Mouse (Mus musculus) erythroid progenitor cell, adult 5-6 weeks (primary cell): ENCODE measurements around the gene Relt. TPM values are rescaled to one million over a fixed set of nuclear protein-coding genes. Genes with fewer than 3 reads are reported as not detected.
A peak's percentile ranks its signal among the peaks of the same experiment; 100 is the strongest.

Experiments used
- ATAC-seq: replicated peaks from 2 replicates; pipeline ENCODE4 v1.8.0; 2016; ENCODE audit warnings: moderate number of reproducible peaks, mild to moderate bottlenecking, moderate TSS enrichment, inconsistent platforms; ENCODE audit not compliant: poor library complexity, low FRiP score, severe bottlenecking
- total RNA-seq, 2 experiments: library from RNA; stranded (forward) in 1 of 2; stranded (reverse) in 1 of 2; fragments of 150-400 nt in 1 of 2; fragments of 186-747, 209-891 nt in 1 of 2; gene quantifications; 2 replicates each; pipeline versions ENCODE4 v1.2.3 to v1.2.4; 2015 to 2017; ENCODE audit warnings: low replicate concordance in 2 of 2

Gene Relt
- total RNA-seq, 2 experiments from 2014 or later: 40.8 to 73.8 TPM

GRCm38 (mm10) chr7:100816759-100817441 is 46.3 kb downstream of the Relt start:
- no peak for ATAC-seq

- ATAC-seq: no peak
Observed at GRCm38 (mm10) chr7:100815900-100816570, 47.2 kb downstream of the Relt start.

GRCm38 (mm10) chr7:100812641-100813040 is 50.6 kb downstream of the Relt start:
- ATAC-seq: no peak

GRCm38 (mm10) chr7:100811912-100812311 is 51.3 kb downstream of the Relt start:
- no peak for ATAC-seq

GRCm38 (mm10) chr7:100805391-100805790 is 57.9 kb downstream of the Relt start:
- ATAC-seq: no peak

- ATAC-seq: peak; percentile 92
Observed at GRCm38 (mm10) chr7:100798810-100799209, 64.4 kb downstream of the Relt start.

Other genes with a start within 250 kb of the Relt start
- gene Plekhb1, start 201.0 kb downstream of the Relt start, total RNA-seq (2015; ENCODE audit: low replicate concordance): not detected in 2 replicates
- 0.77 TPM in 1 of 2 replicates, not detected in the other for gene Plekhb1, start 201.0 kb downstream of the Relt start, total RNA-seq (2017; ENCODE audit: low replicate concordance)
- gene Fam168a, start 156.8 kb downstream of the Relt start, total RNA-seq (2015; ENCODE audit: low replicate concordance): 21.6 and 31.4 TPM in 2 replicates
- 11.9 and 13.9 TPM in 2 replicates for gene Fam168a, start 156.8 kb downstream of the Relt start, total RNA-seq (2017; ENCODE audit: low replicate concordance)
- gene Arhgef17, start 68.7 kb upstream of the Relt start, total RNA-seq (2015; ENCODE audit: low replicate concordance): 0.42 TPM in 1 of 2 replicates, not detected in the other
- gene Arhgef17, start 68.7 kb upstream of the Relt start, total RNA-seq (2017; ENCODE audit: low replicate concordance): 0.08 TPM in 1 of 2 replicates, not detected in the other
- 2.9 and 5.0 TPM in 2 replicates for gene P2ry6, start 111.2 kb upstream of the Relt start, total RNA-seq (2015; ENCODE audit: low replicate concordance)
- 0.64 and 1.7 TPM in 2 replicates for gene P2ry6, start 111.2 kb upstream of the Relt start, total RNA-seq (2017; ENCODE audit: low replicate concordance)
- 1.1 and 1.7 TPM in 2 replicates for gene P2ry2, start 149.4 kb upstream of the Relt start, total RNA-seq (2015; ENCODE audit: low replicate concordance)
- gene P2ry2, start 149.4 kb upstream of the Relt start, total RNA-seq (2017; ENCODE audit: low replicate concordance): 1.7 and 2.6 TPM in 2 replicates
- 5.4 and 11.7 TPM in 2 replicates for gene Fchsd2, start 229.4 kb upstream of the Relt start, total RNA-seq (2015; ENCODE audit: low replicate concordance)
- gene Fchsd2, start 229.4 kb upstream of the Relt start, total RNA-seq (2017; ENCODE audit: low replicate concordance): 7.2 and 13.8 TPM in 2 replicates